Mouse (Mus musculus): ENCODE data around the gene Gm3755. TPM values are rescaled to one million over a fixed set of nuclear protein-coding genes. Genes with fewer than 3 reads are reported as not detected.

The Gm3755 gene
- 0.13 TPM in 1 of 2 replicates, not detected in the other for polyA plus RNA-seq (2015; fragmentation: Nextera tagmentation; extraction: Ambion mirVana)

GRCm38 (mm10) chr14:7450817-7451216 lies at the start of gene Gm3755:
TSS of gene Gm3755 (minus strand) at chr14:7450917.

GRCm38 (mm10) chr14:7483662-7484061 lies 32.9 kb upstream of the Gm3755 start, which contains the start of gene Gm3752:
TSS of gene Gm3752 (minus strand) at chr14:7483762.

Other genes with a start within 250 kb of the Gm3755 start
- not detected in 2 replicates for gene Gm3727, start 186.2 kb downstream of the Gm3755 start, polyA plus RNA-seq (2015; fragmentation: Nextera tagmentation; extraction: Ambion mirVana)
- 1.2 and 1.7 TPM in 2 replicates for gene Gm3739, start 135.9 kb downstream of the Gm3755 start, polyA plus RNA-seq (2015; fragmentation: Nextera tagmentation; extraction: Ambion mirVana)
- gene Gm5797, start 118.5 kb downstream of the Gm3755 start, polyA plus RNA-seq (2015; fragmentation: Nextera tagmentation; extraction: Ambion mirVana), result not detected in 2 replicates
- not detected in 2 replicates for gene Gm8374, start 85.8 kb downstream of the Gm3755 start, polyA plus RNA-seq (2015; fragmentation: Nextera tagmentation; extraction: Ambion mirVana)
- 0.24 TPM in 2 replicates for gene Gm3752, start 32.8 kb upstream of the Gm3755 start, polyA plus RNA-seq (2015; fragmentation: Nextera tagmentation; extraction: Ambion mirVana)
- 0.43 and 0.48 TPM in 2 replicates for gene Gm3558, start 117.6 kb upstream of the Gm3755 start, polyA plus RNA-seq (2015; fragmentation: Nextera tagmentation; extraction: Ambion mirVana)
- gene Gm10338, start 144.7 kb upstream of the Gm3755 start, polyA plus RNA-seq (2015; fragmentation: Nextera tagmentation; extraction: Ambion mirVana), result not detected in 2 replicates
- gene Gm10128, start 193.1 kb upstream of the Gm3755 start, polyA plus RNA-seq (2015; fragmentation: Nextera tagmentation; extraction: Ambion mirVana), result not detected in 2 replicates